Mouse (Mus musculus): ENCODE data around the gene Cldn7. TPM values are rescaled to one million over a fixed set of nuclear protein-coding genes. Genes with fewer than 3 reads are reported as not detected.

The Cldn7 gene
- polyA plus RNA-seq, 1 experiment from 2014 or later: 4.4 TPM

GRCm38 (mm10) chr11:69994401-69995090 is 30.0 kb downstream of the Cldn7 start:
- Histone ChIP-seq H3K27me3 (ENCODE audit: insufficient read depth, low read length) (no peaks in the 10 kb centered on the region), H3K36me3 (replicated peaks; ENCODE audit: insufficient read depth, low read length) (peaks cover 40% of the 10 kb centered on the region), H3K4me1 (ENCODE audit: insufficient read depth) (peaks cover 29% of the 10 kb centered on the region), H3K9me3 (ENCODE audit: low read length) (no peaks in the 10 kb centered on the region), H3K27ac (ENCODE audit: low read depth) (peak overlapping the region; percentile 98; the same call in 1 of the 2 replicates), H3K4me2 (ENCODE audit: low read depth, low read length) (peak overlapping the region; percentile 86), H3K4me3 (ENCODE audit: low read depth, low read length) (peak overlapping the region; percentile 98; the same call in 1 of the 2 replicates), H3K9ac (replicated peaks) (no peak overlapping the region)
- 80% methylated on average over 11 of the region's 11 CpGs for WGBS (ENCODE audit: insufficient replicate concordance)
- TF ChIP-seq EP300 (IDR thresholded peaks at IDR 0.05; ENCODE audit: low read depth) (no peak), CTCF (IDR thresholded peaks at IDR 0.05; ENCODE audit: low read depth) (peak; percentile 32; the same call in 1 of the 2 replicates)
- DNase-seq (no peak), ATAC-seq (no peak)

GRCm38 (mm10) chr11:69995391-69995960 is 30.9 kb downstream of the Cldn7 start, which contains the start of gene Phf23:
Gene Phf23, plus strand, starts transcription at chr11:69995777.
- H3K27ac ChIP-seq (ENCODE audit: low read depth): peak within 1 kb of the TSS; percentile 98
- DNase-seq (peak; percentile 97), ATAC-seq (peak; percentile 75)
- peak within 1 kb of the TSS; percentile 86 for H3K4me2 ChIP-seq (ENCODE audit: low read depth, low read length)
- peaks cover 33% of the 10 kb centered on the region for H3K4me1 ChIP-seq (ENCODE audit: insufficient read depth)
- no peaks in the 10 kb centered on the region for H3K27me3 ChIP-seq (ENCODE audit: insufficient read depth, low read length)
- peak within 1 kb of the TSS; percentile 98 for H3K4me3 ChIP-seq (ENCODE audit: low read depth, low read length)
- no peaks in the 10 kb centered on the region for H3K9me3 ChIP-seq (ENCODE audit: low read length)
- H3K9ac ChIP-seq (replicated peaks): peak within 1 kb of the TSS; percentile 99
- peaks cover 40% of the 10 kb centered on the region for H3K36me3 ChIP-seq (replicated peaks; ENCODE audit: insufficient read depth, low read length)
- peak; percentile 65 for TF ChIP-seq CTCF (IDR thresholded peaks at IDR 0.05; ENCODE audit: low read depth)
- TF ChIP-seq EP300 (IDR thresholded peaks at IDR 0.05; ENCODE audit: low read depth): peak; percentile 66
- under 1% methylated on average over 36 of the region's 36 CpGs for WGBS (ENCODE audit: insufficient replicate concordance)

GRCm38 (mm10) chr11:69996161-69997061 is 31.8 kb downstream of the Cldn7 start:
- DNase-seq (peak; percentile 73), ATAC-seq (peak; percentile 14)
- Histone ChIP-seq H3K27ac (ENCODE audit: low read depth) (peak overlapping the region; percentile 98), H3K9ac (replicated peaks) (peak overlapping the region; percentile 99), H3K4me2 (ENCODE audit: low read depth, low read length) (peak overlapping the region; percentile 86), H3K9me3 (ENCODE audit: low read length) (no peaks in the 10 kb centered on the region), H3K27me3 (ENCODE audit: insufficient read depth, low read length) (no peaks in the 10 kb centered on the region), H3K4me3 (ENCODE audit: low read depth, low read length) (peak overlapping the region; percentile 98), H3K36me3 (replicated peaks; ENCODE audit: insufficient read depth, low read length) (peaks cover 40% of the 10 kb centered on the region), H3K4me1 (ENCODE audit: insufficient read depth) (peaks cover 37% of the 10 kb centered on the region)
- TF ChIP-seq EP300 (IDR thresholded peaks at IDR 0.05; ENCODE audit: low read depth): no peak
- no peak for TF ChIP-seq CTCF (IDR thresholded peaks at IDR 0.05; ENCODE audit: low read depth)
- under 1% methylated on average over 62 of the region's 66 CpGs for WGBS (ENCODE audit: insufficient replicate concordance)

GRCm38 (mm10) chr11:69997070-69997509 is 32.5 kb downstream of the Cldn7 start:
- H3K9me3 ChIP-seq (ENCODE audit: low read length): no peaks in the 10 kb centered on the region
- peaks cover 39% of the 10 kb centered on the region for H3K4me1 ChIP-seq (ENCODE audit: insufficient read depth)
- peak overlapping the region; percentile 86 for H3K4me2 ChIP-seq (ENCODE audit: low read depth, low read length)
- peak overlapping the region; percentile 99 for H3K9ac ChIP-seq (replicated peaks)
- under 1% methylated on average over 26 of the region's 44 CpGs for WGBS (ENCODE audit: insufficient replicate concordance)
- H3K27ac ChIP-seq (ENCODE audit: low read depth): peak overlapping the region; percentile 98
- peaks cover 40% of the 10 kb centered on the region for H3K36me3 ChIP-seq (replicated peaks; ENCODE audit: insufficient read depth, low read length)
- H3K4me3 ChIP-seq (ENCODE audit: low read depth, low read length): peak overlapping the region; percentile 98
- DNase-seq (peak; percentile 97), ATAC-seq (peak; percentile 61)
- H3K27me3 ChIP-seq (ENCODE audit: insufficient read depth, low read length): no peaks in the 10 kb centered on the region
- TF ChIP-seq EP300 (IDR thresholded peaks at IDR 0.05; ENCODE audit: low read depth) (no peak), CTCF (IDR thresholded peaks at IDR 0.05; ENCODE audit: low read depth) (no peak)

- peaks cover 36% of the 10 kb centered on the region for H3K4me1 ChIP-seq (ENCODE audit: insufficient read depth)
- H3K4me2 ChIP-seq (ENCODE audit: low read depth, low read length): no peak overlapping the region
- H3K9ac ChIP-seq (replicated peaks): no peak overlapping the region
- H3K4me3 ChIP-seq (ENCODE audit: low read depth, low read length): no peak overlapping the region
- no peaks in the 10 kb centered on the region for H3K9me3 ChIP-seq (ENCODE audit: low read length)
- WGBS (ENCODE audit: insufficient replicate concordance): 88% methylated on average over 27 of the region's 27 CpGs
- TF ChIP-seq EP300 (IDR thresholded peaks at IDR 0.05; ENCODE audit: low read depth) (no peak), CTCF (IDR thresholded peaks at IDR 0.05; ENCODE audit: low read depth) (peak; percentile 51)
- no peaks in the 10 kb centered on the region for H3K27me3 ChIP-seq (ENCODE audit: insufficient read depth, low read length)
- DNase-seq (no peak), ATAC-seq (no peak)
- peaks cover 35% of the 10 kb centered on the region for H3K36me3 ChIP-seq (replicated peaks; ENCODE audit: insufficient read depth, low read length)
- 0 out of 2 replicates have a peak overlapping the region, but pooled peaks have one; percentile 16 for H3K27ac ChIP-seq (ENCODE audit: low read depth)
Measured at GRCm38 (mm10) chr11:69998567-69999491, 34.2 kb downstream of the Cldn7 start.

Data from liver, postnatal 0 days (tissue).